Mouse (Mus musculus) neural tube, embryonic 13.5 days (tissue): Measurements from ENCODE around the gene Pfn5. TPM values are rescaled to one million over a fixed set of nuclear protein-coding genes. Genes with fewer than 3 reads are reported as not detected.
"Not testable (repeated sequence)": the region's sequence is repeated elsewhere in the genome, so short reads cannot be mapped to it uniquely, and the experiment has no call there.

ENCODE experiments used
- ATAC-seq: fragments of 200-750 bp; cut with Nextera tagmentation; 2 replicates; pipeline ENCODE4 v1.8.0; 2017; ENCODE audit warnings: low read depth, mild to moderate bottlenecking, moderate TSS enrichment, moderate library complexity
- H3K27ac ChIP-seq: fragments of 300-500 bp; sonication (generic); replicated peaks from 2 replicates; pipeline ENCODE4 v1.5.1; 2015; ENCODE audit warnings: moderate library complexity, mild to moderate bottlenecking, inconsistent platforms
- H3K27me3 ChIP-seq: fragments of 300-500 bp; sonication (generic); 2 replicates; pipeline ENCODE4 v1.6.1; 2015; ENCODE audit warnings: mild to moderate bottlenecking, inconsistent platforms
- H3K36me3 ChIP-seq: fragments of 300-500 bp; sonication (generic); 2 replicates; pipeline ENCODE4 v1.6.1; 2015; ENCODE audit warnings: mild to moderate bottlenecking, inconsistent platforms
- H3K4me1 ChIP-seq: fragments of 300-500 bp; sonication (generic); replicated peaks from 2 replicates; pipeline ENCODE4 v1.6.1; 2015; ENCODE audit warnings: inconsistent platforms
- H3K4me2 ChIP-seq: fragments of 300-500 bp; sonication (generic); 2 replicates; pipeline ENCODE4 v1.6.1; 2015; ENCODE audit warnings: inconsistent platforms, mild to moderate bottlenecking, moderate library complexity
- H3K4me3 ChIP-seq: fragments of 300-500 bp; sonication (generic); 2 replicates; pipeline ENCODE4 v1.5.1; 2015; ENCODE audit warnings: mild to moderate bottlenecking, inconsistent platforms
- H3K9ac ChIP-seq: fragments of 300-500 bp; sonication (generic); 2 replicates; pipeline ENCODE4 v1.6.1; 2015; ENCODE audit warnings: moderate library complexity, mild to moderate bottlenecking, inconsistent platforms
- H3K9me3 ChIP-seq: fragments of 300-500 bp; sonication (generic); 2 replicates; pipeline ENCODE4 v1.6.1; 2016; ENCODE audit warnings: inconsistent platforms
- WGBS: fragments of 180-500 bp; shearing (Covaris S2); methylation state at CpG from one replicate; pipeline ENCODE4 v1.1.7; 2015; 5-methylcytosine and 5-hydroxymethylcytosine counted together
- polyA plus RNA-seq: library from polyadenylated mRNA; unstranded; fragments of >200 nt; fragmentation: Nextera tagmentation; extraction: Ambion mirVana; gene quantifications from 2 replicates; pipeline ENCODE4 v1.2.1, GENCODE M21; 2015

Pfn5 gene
- not detected in 2 replicates for polyA plus RNA-seq

- no peaks in the 10 kb centered on the region for H3K9me3 ChIP-seq
- H3K9ac ChIP-seq, result no peak within 1 kb of the TSS
- no peak for ATAC-seq
- no peak within 1 kb of the TSS for H3K27ac ChIP-seq
- H3K4me3 ChIP-seq, result no peak within 1 kb of the TSS
- H3K27me3 ChIP-seq, result no peaks in the 10 kb centered on the region
- no peak within 1 kb of the TSS for H3K4me2 ChIP-seq
- H3K36me3 ChIP-seq, result no peaks in the 10 kb centered on the region
- 79% methylated on average over 2 of the region's 2 CpGs for WGBS
- H3K4me1 ChIP-seq, result no peaks in the 10 kb centered on the region
Observed at GRCm38 (mm10) chrX:95557887-95558286, at the start of gene Pfn5, which contains the start of gene Asb12. Gene Pfn5 (plus strand): TSS chrX:95558104. Gene Asb12 (minus strand): TSS chrX:95557987.

GRCm38 (mm10) chrX:95523883-95524282 lies 34.0 kb upstream of the Pfn5 start:
- Histone ChIP-seq H3K4me1 (no peaks in the 10 kb centered on the region), H3K36me3 (no peaks in the 10 kb centered on the region), H3K4me2 (no peak overlapping the region), H3K9me3 (no peaks in the 10 kb centered on the region), H3K27me3 (no peaks in the 10 kb centered on the region), H3K9ac (no peak overlapping the region), H3K4me3 (no peak overlapping the region), H3K27ac (no peak overlapping the region)
- no peak for ATAC-seq

GRCm38 (mm10) chrX:95525166-95525565 lies 32.7 kb upstream of the Pfn5 start:
- H3K36me3 ChIP-seq, result no peaks in the 10 kb centered on the region
- H3K4me2 ChIP-seq, result no peak overlapping the region
- H3K4me3 ChIP-seq, result no peak overlapping the region
- no peak for ATAC-seq
- no peaks in the 10 kb centered on the region for H3K27me3 ChIP-seq
- no peaks in the 10 kb centered on the region for H3K4me1 ChIP-seq
- no peak overlapping the region for H3K27ac ChIP-seq
- 94% methylated on average over 2 of the region's 2 CpGs for WGBS
- H3K9ac ChIP-seq, result no peak overlapping the region
- H3K9me3 ChIP-seq, result no peaks in the 10 kb centered on the region

- H3K36me3 ChIP-seq, H3K4me1 ChIP-seq, H3K9ac ChIP-seq, H3K27me3 ChIP-seq, H3K4me2 ChIP-seq, H3K4me3 ChIP-seq, H3K9me3 ChIP-seq, ATAC-seq, H3K27ac ChIP-seq: not testable (repeated sequence)
- WGBS, result 94% methylated on average over 2 of the region's 2 CpGs
Observed at GRCm38 (mm10) chrX:95535493-95535892, 22.4 kb upstream of the Pfn5 start.

GRCm38 (mm10) chrX:95554321-95554720 lies 3.6 kb upstream of the Pfn5 start:
- WGBS, result 81% methylated on average over 4 of the region's 4 CpGs
- no peak overlapping the region for H3K4me3 ChIP-seq
- H3K9me3 ChIP-seq, result no peaks in the 10 kb centered on the region
- H3K36me3 ChIP-seq, result no peaks in the 10 kb centered on the region
- H3K27me3 ChIP-seq, result no peaks in the 10 kb centered on the region
- ATAC-seq, result no peak
- H3K4me2 ChIP-seq, result no peak overlapping the region
- H3K9ac ChIP-seq, result no peak overlapping the region
- H3K27ac ChIP-seq, result no peak overlapping the region
- no peaks in the 10 kb centered on the region for H3K4me1 ChIP-seq

GRCm38 (mm10) chrX:95600609-95601008 lies 42.7 kb downstream of the Pfn5 start:
- H3K9ac ChIP-seq, result no peak overlapping the region
- WGBS, result 87% methylated on average over 5 of the region's 5 CpGs
- no peaks in the 10 kb centered on the region for H3K27me3 ChIP-seq
- no peak for ATAC-seq
- no peaks in the 10 kb centered on the region for H3K4me1 ChIP-seq
- no peaks in the 10 kb centered on the region for H3K9me3 ChIP-seq
- no peaks in the 10 kb centered on the region for H3K36me3 ChIP-seq
- H3K4me3 ChIP-seq, result no peak overlapping the region
- H3K4me2 ChIP-seq, result no peak overlapping the region
- no peak overlapping the region for H3K27ac ChIP-seq

Other genes starting within 250 kb of the Pfn5 start
- gene Amer1, start 113.2 kb upstream of the Pfn5 start, polyA plus RNA-seq, result 11.9 and 13.1 TPM in 2 replicates
- gene Asb12, start 117 bp upstream of the Pfn5 start, polyA plus RNA-seq, result 0.47 and 0.75 TPM in 2 replicates
- 86.5 and 96.1 TPM in 2 replicates for gene Zc4h2, start 100.4 kb downstream of the Pfn5 start, polyA plus RNA-seq
- gene Zc3h12b, start 153.6 kb downstream of the Pfn5 start, polyA plus RNA-seq, result 2.4 and 2.7 TPM in 2 replicates